Mouse (Mus musculus): Measurements from ENCODE around the gene Tgif1. TPM values are rescaled to one million over a fixed set of nuclear protein-coding genes. Genes with fewer than 3 reads are reported as not detected.
A peak's percentile ranks its signal among the peaks of the same experiment; 100 is the strongest.

The Tgif1 gene
- polyA plus RNA-seq, 1 experiment from 2014 or later, result 53.0 TPM

GRCm38 (mm10) chr17:70795196-70795595 is 58.1 kb downstream of the Tgif1 start:
- DNase-seq (ENCODE audit: low spot score, missing footprints) (no peak), ATAC-seq (ENCODE audit: low FRiP score) (no peak)
- 83% methylated on average over 4 of the region's 4 CpGs for WGBS
- Histone ChIP-seq H3K4me1 (ENCODE audit: control insufficient read depth, insufficient read depth, low read length) (peaks cover 10% of the 10 kb centered on the region), H3K9me3 (ENCODE audit: control insufficient read depth, low read length) (no peaks in the 10 kb centered on the region), H3K4me3 (ENCODE audit: low read depth, low read length) (no peak overlapping the region), H3K36me3 (ENCODE audit: control insufficient read depth, insufficient read depth, low read length) (no peaks in the 10 kb centered on the region), H3K27ac (ENCODE audit: low read depth, low read length) (peak overlapping the region; percentile 78), H3K9ac (ENCODE audit: low read length) (no peak overlapping the region), H3K27me3 (ENCODE audit: control insufficient read depth, insufficient read depth, low read length) (no peaks in the 10 kb centered on the region), H3K4me2 (no peak overlapping the region)

GRCm38 (mm10) chr17:70794722-70795121 is 58.6 kb downstream of the Tgif1 start:
- peak; percentile 36; the same call in 1 of the 2 replicates for ATAC-seq (ENCODE audit: low FRiP score)

GRCm38 (mm10) chr17:70794291-70794690 is 59.1 kb downstream of the Tgif1 start:
- 4% methylated on average over 7 of the region's 7 CpGs for WGBS
- Histone ChIP-seq H3K4me1 (ENCODE audit: control insufficient read depth, insufficient read depth, low read length) (peaks cover 10% of the 10 kb centered on the region), H3K4me2 (no peak overlapping the region), H3K9me3 (ENCODE audit: control insufficient read depth, low read length) (no peaks in the 10 kb centered on the region), H3K4me3 (ENCODE audit: low read depth, low read length) (no peak overlapping the region), H3K9ac (ENCODE audit: low read length) (peak overlapping the region; percentile 36; the same call in 1 of the 2 replicates), H3K27ac (ENCODE audit: low read depth, low read length) (peak overlapping the region; percentile 78), H3K27me3 (ENCODE audit: control insufficient read depth, insufficient read depth, low read length) (no peaks in the 10 kb centered on the region), H3K36me3 (ENCODE audit: control insufficient read depth, insufficient read depth, low read length) (no peaks in the 10 kb centered on the region)
- ATAC-seq (ENCODE audit: low FRiP score) (peak; percentile 90), DNase-seq (ENCODE audit: low spot score, missing footprints) (peak; percentile 91)

More at GRCm38 (mm10) chr17:70794722-70795121, 58.6 kb downstream of the Tgif1 start:
- peak overlapping the region; percentile 78 for H3K27ac ChIP-seq (ENCODE audit: low read depth, low read length)
- peak; percentile 87 for DNase-seq (ENCODE audit: low spot score, missing footprints)
- H3K4me3 ChIP-seq (ENCODE audit: low read depth, low read length), result no peak overlapping the region
- H3K9me3 ChIP-seq (ENCODE audit: control insufficient read depth, low read length), result no peaks in the 10 kb centered on the region
- WGBS, result 48% methylated on average over 6 of the region's 6 CpGs
- H3K9ac ChIP-seq (ENCODE audit: low read length), result peak overlapping the region; percentile 36; the same call in 1 of the 2 replicates
- no peaks in the 10 kb centered on the region for H3K27me3 ChIP-seq (ENCODE audit: control insufficient read depth, insufficient read depth, low read length)
- H3K4me2 ChIP-seq, result no peak overlapping the region
- H3K36me3 ChIP-seq (ENCODE audit: control insufficient read depth, insufficient read depth, low read length), result no peaks in the 10 kb centered on the region
- peaks cover 10% of the 10 kb centered on the region for H3K4me1 ChIP-seq (ENCODE audit: control insufficient read depth, insufficient read depth, low read length)

MicroRNAs encoded within 50 kb of the gene (microRNA counts, 519-probe panel; counts per million panel counts)
- microRNA mmu-miR-1195, result not detected

Small RNA genes lying within 50 kb of the gene (microRNA-seq; reads per million reads assigned to microRNA genes)
- gene Mir1195, result not detected

Other genes with a start within 250 kb of the Tgif1 start
- 1.3 and 1.4 TPM in 2 replicates for gene Myom1, start 149.1 kb upstream of the Tgif1 start, polyA plus RNA-seq (2014; fragmentation: Nextera tagmentation; extraction: Ambion mirVana)
- gene Myl12a, start 149.3 kb upstream of the Tgif1 start, polyA plus RNA-seq (2014; fragmentation: Nextera tagmentation; extraction: Ambion mirVana), result 375 and 403 TPM in 2 replicates

All from midbrain, embryonic 11.5 days (tissue).